Mouse (Mus musculus) WW6 (cell line): Measurements from ENCODE around the gene Kif5a.
A peak's percentile ranks its signal among the peaks of the same experiment; 100 is the strongest.
"Not testable (repeated sequence)": the region's sequence is repeated elsewhere in the genome, so short reads cannot be mapped to it uniquely, and the experiment has no call there.

Experiments used
- DNase-seq: peaks from one replicate; pipeline ENCODE4 v3.0.0-alpha.2; 2013; ENCODE audit warnings: low read depth, low spot score

Gene Kif5a

DNA sequence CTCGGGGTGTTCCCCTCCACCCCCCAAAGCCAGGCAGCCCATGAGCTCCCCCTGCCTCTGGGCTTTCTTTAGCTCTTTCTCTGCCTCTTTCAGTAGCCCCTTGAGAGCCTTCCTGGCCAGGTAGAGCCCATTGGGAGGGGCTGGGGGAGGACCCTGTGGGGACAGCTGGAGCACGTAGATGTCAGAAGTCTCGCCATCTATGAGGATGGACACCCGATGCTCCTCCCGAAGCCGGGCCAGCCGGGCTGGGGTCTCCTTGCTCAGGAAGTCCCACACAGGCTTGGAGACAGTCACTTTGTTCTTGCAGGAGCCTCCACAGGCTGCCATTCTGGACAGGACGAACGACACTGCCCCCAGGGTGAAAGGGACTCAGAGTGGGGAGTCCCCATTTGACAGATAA, 70.1 kb downstream of the Kif5a start:
- no peak for DNase-seq

DNA sequence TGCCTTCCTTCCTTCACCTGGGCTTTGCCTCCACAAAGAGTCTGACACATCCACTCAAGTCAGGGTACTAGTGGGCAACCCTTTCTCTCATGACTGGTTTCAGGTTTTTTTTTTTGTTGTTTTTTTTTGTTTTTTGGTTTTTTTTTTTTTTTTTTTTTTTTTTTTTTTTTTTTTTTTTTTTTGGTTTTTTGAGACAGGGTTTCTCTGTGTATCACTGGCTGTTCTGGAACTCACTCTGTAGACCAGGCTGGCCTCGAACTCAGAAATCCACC, 71.2 kb downstream of the Kif5a start:
- not testable (repeated sequence) for DNase-seq

DNA sequence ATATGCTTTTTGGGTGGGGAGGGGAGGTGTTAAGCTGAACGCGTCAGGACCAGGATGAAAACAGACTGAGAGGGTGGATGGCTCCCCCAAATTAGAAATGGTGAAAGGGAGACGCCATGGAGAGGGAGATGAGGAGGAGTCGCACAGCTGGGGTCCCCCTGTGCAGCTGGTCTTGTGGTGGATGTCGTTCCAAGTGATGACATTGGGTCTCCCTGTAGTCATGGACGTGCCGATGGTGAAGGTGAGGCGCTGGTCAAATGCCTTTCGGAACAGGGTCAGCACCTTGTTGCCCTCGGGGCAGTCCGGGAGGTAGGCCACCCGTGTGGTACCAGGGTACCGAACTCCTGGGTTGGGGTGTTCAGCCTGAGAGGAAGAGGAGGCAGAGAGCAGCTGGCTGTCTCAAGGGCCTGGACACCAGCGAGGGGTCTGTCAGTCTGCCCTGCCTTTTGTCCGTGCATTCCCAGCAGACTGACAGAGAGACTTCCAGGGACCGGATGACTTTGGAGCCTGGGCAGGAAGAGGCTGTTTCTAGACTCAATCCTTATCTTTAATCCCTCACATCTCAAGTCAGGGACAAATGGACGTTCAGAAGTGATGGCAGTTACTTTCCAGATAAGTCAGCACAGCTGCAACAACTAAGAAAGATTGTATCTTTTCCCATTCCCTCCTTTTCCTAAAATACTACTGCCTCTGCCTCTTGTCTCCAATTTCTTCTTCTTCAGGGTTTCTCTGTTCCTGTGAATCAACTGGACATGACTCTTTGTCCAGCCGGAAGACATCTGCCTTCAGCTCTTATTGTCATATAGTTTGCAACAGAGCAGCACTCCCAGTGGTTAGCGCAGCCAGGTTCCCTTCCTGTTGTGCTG, 71.7 kb downstream of the Kif5a start:
- DNase-seq: no peak

DNA sequence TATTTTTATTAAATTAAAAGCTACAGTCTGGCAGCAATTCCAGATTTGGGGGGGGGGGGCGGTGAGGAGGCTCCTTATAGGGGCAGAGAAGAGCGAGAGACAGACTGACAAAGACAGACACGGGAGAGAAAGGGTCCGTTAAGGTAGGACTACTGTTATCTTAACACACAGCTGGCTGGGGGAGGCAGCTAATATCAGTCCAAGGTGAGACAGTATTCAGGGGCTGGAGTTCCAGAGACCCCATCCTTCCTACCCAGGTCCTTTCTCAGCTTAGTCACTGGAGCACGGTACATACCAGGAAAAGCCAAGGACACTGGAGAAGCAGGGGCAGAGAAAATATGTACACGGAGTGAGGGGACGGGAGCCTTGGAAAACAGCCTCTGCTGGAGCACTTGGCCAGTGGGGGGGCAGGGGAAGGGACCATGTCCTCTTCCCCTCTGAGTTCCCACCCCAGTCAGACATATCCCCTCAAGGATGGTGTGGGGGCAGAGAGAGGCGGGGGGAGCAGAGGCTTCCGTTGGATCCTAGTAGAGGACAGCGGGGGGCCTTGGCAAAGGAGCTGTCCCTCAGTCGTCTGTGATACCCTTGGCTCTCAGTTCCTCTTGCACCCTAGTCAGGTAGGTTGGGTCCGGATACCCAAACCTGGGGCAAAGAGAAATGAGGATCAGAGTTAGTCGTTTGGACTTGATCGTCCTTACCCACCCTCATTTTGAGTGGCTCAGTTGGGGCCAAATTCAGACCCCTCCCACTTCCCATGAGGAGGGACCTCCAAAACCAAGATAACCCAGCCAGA, 72.6 kb downstream of the Kif5a start:
- DNase-seq: no peak

DNA sequence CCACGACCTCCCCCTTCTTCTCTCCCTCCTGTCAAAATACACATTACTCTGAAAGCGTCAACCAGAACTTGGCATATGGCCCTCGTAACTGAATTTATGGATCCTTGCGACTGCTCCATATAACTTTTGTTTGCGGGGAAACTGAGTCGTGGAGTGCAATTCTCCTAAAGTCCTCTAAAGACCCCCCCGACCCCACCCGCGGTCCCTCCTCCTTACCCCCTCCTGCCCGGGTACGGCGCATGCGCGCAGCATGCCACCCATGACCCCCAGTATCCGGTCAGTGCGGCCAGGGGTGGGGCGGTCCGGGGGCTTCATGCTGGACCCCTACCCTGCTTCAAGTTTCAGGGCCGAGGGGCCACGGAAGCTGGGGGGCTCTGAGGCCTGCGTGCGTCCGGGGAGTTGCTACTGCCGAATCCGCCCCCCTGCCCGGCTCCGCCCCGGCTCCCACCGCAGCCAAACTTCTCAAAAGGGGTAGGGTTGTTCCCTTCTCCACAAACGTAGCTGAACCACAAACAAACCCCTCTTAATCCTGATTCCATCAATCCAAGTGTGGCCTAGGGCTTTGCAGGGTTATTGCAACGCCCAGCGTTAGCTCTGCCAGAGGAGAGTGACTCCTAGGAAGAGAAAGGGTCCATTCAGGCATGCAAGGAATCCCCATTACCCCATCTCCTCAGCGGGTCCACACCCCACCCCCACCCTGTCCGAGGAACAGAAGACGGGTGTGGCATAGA, 73.3 kb downstream of the Kif5a start, which contains the start of gene Arhgef25:
Gene Arhgef25, minus strand, starts transcription at position 433 of the 731 bp plus-strand sequence.
- DNase-seq: no peak

DNA sequence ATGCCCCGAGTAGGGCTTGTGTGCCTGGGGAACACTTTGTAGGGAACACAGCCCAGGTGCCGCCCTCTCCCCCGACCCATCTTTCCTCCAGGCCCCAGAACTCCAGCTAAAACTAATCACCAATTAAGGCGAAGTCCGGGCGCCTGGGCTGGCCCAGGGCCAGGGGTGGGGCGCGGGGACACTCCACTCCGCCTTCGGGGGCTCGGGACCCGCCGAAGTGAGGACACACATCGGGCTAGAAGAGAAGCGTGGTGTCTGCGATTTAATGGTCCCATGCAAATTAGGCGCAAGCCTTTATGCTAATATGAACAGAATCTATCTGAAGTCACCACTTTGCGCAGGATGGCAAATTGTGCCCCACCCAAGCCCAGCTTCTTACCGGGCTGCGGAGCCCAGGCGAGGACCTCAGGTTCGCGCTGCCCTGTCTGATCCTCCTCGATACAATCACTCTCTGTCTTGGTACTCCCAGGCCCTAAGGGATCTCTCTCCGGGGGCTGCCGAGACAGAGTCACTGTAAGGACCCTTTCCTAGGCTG, 74.0 kb downstream of the Kif5a start:
- DNase-seq: no peak

DNA sequence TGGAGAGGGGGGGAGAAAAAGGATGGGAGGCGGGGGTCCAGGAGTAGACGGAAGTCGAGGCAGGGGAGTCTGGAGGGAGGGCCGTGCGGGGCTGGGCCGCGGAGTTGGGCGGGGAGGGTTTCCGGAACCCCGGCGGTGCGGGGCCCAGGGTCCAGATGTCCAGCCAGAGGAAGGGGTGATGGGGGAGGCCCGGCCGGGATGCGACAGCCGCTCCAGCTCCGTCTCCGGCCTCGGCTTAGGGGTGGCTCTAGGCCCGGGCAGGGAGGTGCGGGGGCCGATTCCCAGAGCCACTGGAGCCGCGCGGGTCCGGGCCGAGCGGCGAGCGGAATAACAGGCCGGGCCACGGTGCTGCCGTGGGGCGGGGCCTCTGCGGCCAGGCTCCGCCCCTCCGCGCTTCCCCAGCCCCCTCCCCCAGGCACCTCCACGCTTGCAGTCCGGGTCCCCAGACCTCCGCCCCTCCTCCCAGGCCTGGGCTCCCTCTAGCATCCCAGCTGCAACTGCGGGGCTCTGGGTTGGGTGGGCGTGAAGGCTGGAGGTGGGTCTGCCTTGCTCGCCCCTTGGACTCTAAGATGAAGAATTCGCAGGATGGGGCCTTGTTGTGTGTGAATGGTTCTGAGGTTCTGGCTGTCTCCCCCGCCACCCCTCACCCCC, 74.6 kb downstream of the Kif5a start:
- peak; percentile 69 for DNase-seq

DNA sequence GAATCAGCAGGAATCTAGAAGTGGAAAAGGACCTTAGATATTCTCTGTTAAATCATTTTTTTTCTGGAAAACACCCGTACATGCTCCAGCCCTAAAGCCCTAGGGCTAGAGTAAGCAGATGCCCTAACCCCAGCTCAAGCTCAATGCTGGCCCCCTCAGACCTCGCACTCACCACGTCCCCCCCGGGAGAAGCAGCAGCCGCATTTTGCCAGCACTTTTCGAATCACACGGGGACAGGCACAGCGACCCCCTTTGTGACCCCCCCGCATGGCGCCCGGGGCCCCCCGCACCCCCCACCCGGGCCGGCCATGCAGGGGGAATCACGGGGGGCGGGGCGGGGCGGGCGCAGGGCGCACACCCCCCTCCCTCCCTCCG, 75.1 kb downstream of the Kif5a start:
- no peak for DNase-seq

DNA sequence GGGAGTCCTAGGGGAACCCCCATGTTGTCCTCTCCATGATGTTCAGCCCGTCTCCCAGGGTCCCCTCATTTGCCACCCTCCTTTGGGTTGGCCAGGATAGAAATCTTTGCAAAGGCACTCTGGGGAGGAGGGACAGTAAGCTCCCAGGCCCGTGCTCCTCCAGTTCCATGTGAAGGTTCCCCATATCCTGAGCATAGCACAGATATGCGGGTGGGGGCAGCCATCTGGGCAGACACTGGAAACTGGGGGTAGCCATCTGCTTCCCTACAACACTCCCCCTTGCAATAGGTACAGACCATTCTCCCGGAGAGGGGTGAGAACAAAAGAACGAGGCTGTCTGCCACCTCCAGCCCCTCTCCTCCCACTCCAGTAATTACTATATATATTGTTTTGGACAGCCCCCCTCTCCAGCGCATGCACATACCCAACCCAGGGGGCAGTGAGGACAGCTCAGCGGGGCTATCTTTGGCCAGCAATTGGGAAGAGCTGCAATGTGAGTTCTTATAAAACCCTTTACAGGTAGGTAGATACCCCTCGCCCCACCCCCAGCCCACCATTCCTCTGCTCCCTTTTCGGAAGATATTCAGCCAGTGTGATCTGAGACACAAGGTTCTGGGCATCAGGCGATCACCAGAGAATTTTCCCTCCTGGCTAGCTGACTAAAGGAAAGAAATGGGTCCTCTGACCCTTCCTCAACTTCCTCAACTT, 75.6 kb downstream of the Kif5a start:
- DNase-seq: no peak

DNA sequence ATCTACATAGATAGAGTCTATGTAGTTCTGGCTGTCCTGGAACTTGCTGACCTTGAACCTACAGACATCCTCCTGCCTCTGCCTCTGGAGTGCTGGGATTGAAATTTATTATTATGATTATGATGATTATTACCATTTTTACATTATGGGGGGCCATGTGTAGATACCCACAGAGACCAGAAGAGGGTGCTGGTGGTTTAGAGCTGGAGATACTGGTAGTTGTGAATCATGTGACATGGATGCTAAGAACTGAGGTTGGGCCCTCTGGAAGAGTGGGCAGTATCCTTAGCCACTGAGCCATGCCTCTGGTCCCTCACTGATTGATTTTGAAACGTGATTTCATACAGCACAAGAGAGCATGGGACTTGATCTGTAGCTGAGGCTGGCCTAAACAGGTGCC, 76.7 kb downstream of the Kif5a start:
- DNase-seq: no peak

DNA sequence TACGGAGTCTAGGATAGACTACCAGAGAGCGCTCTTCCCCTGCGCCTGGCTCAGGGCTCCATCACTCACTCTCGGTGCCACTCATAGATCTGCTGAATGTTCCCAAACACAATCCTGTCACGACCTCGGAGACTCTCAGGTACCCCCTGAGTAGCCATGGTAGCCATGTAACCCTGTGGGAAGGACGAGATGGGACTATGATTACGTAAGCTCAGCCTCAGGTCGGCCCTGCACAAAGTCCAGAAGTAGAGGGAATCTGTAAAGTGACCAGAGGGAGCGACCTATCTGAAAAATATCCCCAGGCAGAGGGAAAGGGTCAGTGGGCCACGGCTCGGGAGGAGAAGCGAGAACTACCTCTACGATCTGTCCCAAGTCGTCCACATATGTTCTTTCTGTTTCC, 77.6 kb downstream of the Kif5a start:
- no peak for DNase-seq

DNA sequence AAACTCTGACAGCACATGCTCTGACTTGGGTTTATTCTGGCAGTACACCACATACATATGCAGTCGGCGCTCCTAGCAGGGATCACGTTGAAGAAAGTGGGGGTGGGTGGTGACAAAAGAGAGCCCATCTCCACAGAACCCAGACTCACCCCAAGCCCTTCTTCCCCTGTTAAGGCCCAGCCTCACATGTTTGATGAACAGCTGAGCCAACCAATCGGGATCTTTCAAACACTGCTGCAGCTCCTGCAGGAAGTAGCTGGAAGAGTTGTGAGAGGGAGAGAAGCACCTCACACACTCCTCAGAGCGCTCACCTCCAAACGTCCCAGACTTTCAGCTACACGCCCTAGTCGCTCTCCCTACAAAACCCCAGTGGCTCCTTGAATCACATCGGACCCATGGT, 78.0 kb downstream of the Kif5a start:
- DNase-seq: no peak

DNA sequence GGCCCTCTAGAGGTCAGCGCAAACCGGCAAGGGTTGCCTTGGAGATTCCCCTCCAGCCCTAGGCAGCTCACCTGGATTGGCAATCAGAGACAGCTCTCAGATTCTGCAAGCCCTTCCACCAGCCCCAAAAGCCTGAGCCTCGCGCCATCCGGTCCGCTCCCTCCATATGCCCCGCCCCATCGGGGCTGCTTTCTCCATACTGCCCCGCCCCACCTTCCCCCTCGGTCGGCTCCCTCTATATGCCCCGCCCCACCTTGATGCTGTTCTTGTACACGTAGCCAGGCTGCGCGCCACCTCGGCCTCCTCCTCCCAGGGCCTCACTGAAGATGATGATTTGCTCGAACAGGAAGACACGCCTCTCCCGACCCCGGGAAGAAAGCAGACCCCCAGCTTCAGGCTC, 79.4 kb downstream of the Kif5a start:
- DNase-seq: peak; percentile 66

DNA sequence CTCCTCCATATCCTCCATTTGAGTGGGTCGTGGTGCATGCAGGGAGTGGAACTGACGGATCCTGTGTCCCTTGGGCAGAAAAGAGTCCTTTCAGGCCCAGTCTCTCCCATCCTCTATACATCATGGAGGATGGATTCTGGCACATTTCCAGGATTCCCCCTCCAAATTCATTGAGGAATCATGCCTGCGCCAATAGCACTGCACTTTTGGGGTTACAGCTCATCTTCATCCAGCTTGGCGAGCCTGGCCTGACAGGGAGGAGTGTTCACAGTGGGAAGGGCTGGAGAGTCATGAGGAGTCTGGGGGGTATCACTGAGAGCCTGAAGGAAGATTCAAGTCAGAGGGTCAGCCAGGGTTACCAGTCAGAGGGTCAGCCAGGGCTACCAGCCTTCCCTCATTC, 80.5 kb downstream of the Kif5a start:
- no peak for DNase-seq

DNA sequence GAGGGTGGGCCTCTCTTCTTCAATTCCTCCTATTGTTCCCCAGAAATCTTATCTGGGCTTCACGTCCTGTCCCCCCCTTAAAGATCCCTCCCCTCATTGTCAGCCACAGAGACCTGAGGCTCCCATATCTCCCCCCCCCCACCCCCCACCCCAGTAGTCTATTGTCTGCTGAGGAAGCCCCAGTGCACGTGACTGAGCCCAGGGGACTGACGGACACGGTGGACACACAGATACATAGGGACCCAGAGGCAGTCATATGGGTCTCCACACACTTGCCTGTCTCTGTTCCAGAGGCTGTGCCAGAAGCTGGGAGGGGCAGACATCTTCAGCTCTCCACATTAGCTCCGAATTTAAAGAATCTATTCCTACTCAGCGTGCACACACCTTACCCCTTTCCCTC, 81.6 kb downstream of the Kif5a start:
- no peak for DNase-seq

DNA sequence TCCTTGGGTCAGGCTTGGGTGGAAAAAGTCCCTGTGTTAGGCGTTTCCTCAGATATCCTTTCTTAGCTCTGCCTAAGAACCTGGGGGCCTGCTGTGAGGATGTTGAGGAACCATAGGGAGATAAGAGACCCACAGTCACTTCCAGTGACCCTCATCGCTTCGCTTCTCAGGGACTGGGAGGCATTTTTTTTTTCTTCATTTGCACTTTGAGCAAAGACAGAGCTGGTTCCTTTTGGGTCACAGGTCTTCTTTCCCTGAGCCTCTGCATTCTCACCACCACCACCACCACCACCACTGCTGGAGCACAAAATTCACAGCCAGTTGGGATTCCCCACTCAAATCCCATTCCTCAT, 82.5 kb downstream of the Kif5a start:
- DNase-seq: no peak

DNA sequence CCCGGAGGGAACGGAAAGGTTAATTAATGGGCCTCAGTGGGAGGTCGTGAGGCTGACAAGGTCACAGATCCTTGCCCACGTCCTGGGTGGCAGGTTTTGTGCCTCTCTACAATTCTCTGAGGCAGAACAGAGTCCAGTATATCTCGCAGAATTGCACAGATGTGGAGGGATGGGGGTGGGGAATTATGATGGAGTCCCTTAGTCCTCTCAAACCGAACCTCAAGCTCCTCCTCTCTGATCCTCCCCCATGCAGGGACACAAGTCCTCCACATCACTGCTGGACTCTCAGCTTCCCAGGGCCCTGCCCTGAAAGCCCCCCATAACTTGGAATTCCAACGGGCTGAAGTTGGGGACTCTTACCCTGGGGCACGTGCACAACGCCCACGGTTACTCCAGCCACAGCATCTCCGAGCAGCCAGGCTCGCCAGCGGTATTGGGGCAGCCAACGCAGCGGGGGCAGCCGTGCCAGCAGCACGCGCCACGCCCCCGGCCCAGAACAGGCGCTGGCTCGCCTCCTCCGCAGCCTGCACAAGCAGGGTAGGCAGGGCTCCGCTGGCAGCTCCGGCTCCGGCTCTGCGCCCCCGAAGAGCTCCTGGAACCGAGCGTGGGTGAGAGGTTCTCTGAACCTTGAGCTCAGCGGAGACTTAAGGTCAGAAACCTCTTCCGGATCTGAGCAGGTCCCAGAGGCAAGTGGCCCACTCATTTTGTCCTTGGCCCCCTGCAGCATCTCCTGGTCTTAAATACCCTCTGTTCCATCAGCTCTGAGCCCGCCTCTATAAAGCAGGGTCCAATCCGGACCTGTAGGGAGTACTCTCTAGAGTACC, 83.1 kb downstream of the Kif5a start, which contains the start of gene Slc26a10:
Gene Slc26a10, minus strand, starts transcription at position 775 of the 824 bp plus-strand sequence.
- no peak for DNase-seq

DNA sequence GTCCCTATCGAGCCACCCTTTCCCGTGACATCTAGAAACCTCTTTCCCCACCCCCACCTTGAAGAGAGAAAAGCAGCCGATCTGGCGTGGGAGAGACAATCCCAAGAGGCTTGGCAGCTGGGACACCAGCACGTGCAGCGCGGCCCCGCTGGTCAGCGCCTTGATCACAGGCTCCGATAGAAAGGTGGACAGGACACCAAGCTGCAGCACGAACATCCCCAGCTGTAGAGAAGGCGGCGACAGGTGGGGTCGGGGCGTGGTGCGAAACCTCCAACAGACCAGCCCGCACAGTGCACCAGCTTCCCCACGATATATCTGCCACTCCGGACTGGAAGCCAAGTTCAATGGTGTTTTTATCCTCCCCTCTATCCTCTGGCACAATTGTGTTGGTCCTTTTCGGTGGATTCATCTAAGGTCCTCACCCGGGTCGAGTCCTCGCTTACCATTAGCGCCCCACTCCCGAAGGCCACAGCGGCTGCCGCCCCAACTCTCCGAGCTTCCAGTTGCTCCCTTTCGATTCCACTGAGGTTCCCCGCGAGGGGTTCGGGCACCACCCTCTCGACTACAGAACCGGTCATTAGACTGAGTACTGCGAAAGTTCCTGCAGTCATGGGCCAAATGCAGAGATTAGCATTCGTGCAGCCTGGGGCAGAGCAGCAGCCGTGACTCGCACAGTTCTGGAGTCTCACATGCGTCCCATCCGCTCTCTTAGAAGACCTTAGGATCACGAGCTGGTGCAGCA, 84.7 kb downstream of the Kif5a start:
- no peak for DNase-seq

DNA sequence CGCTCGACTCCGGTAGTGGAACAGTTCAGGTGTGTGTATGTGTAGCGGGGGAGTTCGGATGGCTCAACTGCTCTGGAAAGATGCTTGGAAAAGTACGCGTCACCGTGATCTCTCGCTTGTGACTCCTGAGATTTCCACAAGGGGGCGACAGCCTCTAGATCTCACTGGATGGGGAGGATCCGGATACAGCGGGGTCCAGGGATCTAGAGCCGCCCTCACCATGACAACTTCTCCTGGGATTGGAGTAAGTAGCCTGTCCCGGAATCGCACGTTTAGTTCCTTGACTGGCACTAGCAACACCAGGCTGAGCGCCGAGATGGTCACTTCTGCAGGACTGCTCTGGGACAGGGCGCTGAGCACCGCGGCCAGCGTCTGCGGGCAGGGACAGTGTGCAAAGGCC, 85.4 kb downstream of the Kif5a start:
- DNase-seq: peak; percentile 71
